Mouse (Mus musculus): ENCODE measurements around the gene Tln2.
"Not testable (repeated sequence)": the region's sequence is repeated elsewhere in the genome, so short reads cannot be mapped to it uniquely, and the experiment has no call there.

Tln2 gene

DNA sequence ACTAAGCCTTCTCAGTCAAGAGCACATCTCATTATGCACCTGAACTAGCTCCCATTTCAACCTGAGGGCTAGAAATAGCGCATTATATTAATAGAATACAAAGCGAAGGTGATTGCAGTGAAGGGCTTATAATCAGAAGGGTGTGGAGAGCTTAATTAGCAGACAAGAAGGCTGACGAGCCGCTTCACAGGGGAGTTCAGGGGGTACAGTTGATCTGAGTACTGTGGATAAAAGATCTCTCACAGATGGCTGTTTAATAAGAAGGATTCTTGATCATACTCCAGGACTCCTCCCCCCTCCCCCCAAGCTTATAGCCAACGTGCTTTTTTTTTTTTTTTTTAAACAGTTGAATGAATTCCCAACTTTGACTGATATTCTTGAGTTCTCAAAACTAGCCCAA is 198.0 kb downstream of the Tln2 start:
- no peak for DNase-seq (ENCODE audit: low spot score)

DNA sequence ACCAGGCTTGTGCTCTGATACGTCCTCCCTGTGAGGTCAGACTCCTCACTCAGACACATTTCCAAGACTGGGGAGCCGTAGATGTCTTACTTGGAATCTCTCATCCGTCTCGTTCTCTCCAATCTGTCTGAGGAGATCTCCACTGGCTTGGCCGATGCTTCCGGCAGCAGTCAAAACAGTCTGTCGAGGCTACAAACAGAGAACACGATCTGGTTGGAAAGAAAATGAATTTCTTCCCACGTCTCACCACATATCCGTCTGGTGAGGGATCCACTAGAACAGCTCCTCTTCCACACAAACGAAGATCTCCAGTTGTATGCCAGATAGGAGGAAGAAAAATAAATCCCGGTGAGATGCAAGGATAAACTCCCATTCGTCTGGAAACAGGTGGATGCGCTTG is 205.1 kb downstream of the Tln2 start:
- DNase-seq (ENCODE audit: low spot score), result no peak

DNA sequence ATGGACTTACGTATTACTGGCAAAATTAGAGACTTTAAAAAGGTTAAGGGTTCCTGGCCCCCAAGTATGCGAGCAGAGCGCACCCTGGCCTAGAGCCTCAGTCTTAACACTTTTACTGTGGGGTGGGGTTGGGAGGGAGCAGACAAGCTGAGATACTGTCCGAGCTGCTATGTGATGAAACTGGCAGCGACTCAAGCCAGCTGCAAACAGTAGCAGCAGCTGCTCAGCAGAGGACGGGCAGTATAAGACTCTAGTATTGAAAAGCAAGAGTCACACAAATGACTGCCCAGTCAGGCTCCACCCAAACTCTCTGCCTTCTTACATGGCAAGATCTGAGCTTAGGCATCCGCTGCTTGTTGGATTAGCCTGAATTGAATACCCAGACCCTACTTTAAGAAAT is 206.1 kb downstream of the Tln2 start:
- no peak for DNase-seq (ENCODE audit: low spot score)

DNA sequence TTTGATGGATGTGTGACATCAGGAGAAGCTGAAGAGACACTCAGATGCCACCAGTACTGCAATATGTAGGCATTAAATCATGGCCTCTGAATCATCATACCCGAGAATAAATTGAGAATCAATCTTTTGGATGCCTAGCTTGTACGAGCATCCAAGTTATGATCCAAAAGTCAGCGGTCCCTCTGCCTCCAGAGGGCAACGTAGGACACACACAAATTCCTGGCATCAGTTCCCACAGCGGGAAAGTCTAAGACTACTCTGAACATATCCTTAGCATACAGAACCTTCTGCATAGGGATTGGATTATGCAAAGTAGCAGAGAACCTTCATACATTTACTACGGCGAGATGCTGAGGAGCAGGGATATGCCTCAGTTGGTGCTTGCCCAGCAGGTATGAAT is 210.5 kb downstream of the Tln2 start:
- DNase-seq (ENCODE audit: low spot score), result no peak

DNA sequence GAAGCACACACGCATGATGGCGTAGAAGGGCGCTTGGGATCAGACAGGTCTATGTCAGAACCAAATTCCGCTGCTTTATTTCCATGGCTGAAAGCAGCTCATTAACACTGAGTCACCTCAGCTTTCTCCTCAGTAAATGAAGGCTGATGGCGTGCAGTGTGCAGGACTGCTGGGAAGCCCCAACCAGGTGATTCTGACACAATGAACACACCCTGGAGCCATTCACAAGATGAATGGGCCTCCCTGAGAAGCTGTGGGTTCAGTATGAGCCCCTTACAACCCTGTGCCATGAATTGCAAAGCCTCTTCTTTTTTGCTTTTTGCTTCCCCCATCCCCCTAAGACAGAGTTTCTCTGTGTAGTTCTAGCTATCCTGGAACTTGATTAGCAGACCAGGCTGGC is 212.3 kb downstream of the Tln2 start:
- no peak for DNase-seq (ENCODE audit: low spot score)

DNA sequence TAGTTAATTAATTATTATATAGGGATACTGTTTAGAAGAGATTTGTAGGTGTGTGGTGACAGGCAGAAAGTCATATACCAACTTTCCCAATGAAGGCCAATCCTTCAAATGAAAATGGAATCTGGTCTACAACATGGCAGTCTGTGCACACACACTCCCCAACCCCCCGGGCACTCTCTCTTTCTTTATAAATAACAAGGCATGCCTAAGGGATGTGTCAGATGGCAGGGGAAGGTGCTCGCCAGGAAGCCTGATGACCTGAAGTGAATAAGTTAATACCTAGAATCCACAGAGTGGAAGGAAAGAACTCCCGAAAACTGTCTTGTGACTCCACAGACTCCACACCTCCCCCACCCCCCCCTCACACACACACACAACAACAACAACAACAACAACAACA is 228.2 kb downstream of the Tln2 start:
- DNase-seq (ENCODE audit: low spot score), result no peak

DNA sequence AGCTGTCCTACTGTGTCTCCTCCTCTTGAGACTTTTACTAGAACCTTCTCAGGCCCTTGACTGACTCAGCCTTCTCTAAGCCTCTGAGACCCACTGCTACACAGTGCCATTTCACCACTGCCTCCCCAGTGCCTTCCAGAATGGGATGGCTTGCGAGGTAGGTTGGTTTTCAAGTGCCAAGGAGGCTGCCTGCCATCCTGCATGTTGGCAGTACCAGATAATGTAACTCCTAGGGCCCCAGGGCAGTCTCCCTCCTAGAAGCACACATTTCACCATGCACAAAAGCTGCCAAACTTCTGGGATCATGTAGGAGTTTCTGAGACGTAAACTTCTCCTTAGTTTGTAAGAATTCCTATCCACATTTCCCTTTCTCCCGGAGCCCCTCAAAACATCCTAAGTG is 231.1 kb downstream of the Tln2 start:
- DNase-seq (ENCODE audit: low spot score), result no peak

DNA sequence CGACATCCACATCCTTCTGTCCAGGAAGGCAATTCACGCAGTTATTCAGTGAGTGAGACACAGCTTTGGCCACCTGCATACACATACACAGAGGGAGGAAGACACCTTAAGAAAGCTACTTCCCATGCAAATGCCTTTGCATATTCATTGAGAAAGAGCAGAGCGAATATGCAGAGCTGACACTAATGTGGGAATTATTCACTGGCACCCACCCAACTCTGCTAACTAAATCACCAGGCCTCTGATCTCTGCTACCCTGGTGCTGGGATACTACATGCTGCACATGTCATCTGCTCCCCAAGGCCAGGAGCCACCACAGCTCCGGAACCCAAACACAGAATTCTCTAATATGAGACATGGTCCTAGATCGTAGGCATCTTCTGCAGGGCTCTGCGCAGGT is 237.6 kb downstream of the Tln2 start:
- no peak for DNase-seq (ENCODE audit: low spot score)

DNA sequence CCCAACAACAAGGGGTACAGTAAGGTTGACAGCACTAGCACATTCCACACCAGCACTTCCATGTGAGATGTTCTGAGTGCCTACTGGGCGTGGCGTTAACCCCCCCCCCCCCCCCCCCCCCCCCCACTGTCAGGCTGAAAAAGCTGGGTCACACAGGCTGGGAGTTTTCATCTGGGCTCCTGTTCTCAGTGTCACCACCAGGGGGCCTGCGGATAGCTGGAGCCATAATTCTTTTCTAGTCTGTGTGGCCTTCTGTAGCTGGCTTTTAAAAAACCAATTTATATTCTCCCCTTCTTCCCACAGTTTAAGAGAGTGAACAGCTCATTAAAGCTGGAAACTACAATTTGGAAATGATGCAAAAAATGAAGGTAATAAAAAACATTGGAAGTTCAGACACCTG is 244.1 kb downstream of the Tln2 start:
- DNase-seq (ENCODE audit: low spot score), result peak; percentile 49

DNA sequence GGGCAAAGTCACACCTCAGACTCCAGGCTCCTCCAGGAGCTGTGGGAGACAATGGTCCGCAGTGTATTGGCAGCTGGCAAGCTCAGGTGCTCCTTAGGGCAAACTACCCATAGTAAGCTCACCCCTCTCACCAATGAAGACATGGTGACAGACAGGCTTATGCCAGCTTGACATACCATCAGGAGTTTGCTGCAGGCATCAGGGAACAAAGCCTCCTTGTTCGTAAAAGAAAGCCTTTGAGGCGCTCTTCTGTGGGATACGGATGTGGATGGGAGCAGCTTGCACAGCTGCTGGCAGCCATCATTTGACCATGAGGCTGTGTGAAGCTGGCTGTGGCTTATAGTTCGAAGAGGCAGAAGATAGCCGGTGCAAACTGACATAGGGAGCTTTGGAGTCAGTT is 254.5 kb downstream of the Tln2 start:
- no peak for DNase-seq (ENCODE audit: low spot score)

DNA sequence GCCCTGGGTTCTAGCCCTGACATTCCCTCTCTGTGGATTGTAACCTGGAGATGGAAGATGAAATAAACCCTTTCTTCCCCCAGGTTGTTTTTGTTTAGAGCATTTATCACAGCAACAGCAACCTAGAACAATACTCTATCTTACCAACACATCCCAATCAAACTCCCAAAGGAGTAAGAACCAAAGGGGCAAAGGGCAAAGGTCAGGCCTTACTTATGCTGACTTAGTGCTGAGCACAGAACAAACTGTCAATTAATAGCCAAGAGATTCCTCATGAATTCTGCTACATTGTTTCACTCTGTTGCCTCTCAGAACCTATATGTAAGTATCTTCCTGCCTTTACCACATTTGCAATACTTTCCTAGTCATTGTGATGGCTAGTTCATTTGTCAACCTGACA is 255.5 kb downstream of the Tln2 start:
- DNase-seq (ENCODE audit: low spot score), result no peak

DNA sequence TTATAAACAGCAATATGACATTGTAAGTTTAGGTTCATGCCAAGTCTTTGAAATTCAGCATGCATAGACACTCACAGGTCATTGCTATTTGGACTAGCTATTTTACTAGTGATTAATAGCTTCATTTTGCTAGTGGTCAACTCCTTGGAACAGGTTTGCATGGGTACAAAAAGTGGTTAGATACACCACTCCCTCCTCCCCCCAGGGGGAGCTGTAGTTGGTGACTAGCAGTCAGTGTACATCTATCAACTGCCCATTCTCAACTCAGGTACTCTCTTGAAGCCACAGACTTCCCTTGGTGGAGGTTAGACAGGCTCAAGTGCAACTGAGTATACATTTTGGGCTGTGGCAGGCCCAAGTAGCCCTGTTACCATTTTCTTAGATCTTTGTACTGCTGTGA is 256.5 kb downstream of the Tln2 start:
- no peak for DNase-seq (ENCODE audit: low spot score)

DNA sequence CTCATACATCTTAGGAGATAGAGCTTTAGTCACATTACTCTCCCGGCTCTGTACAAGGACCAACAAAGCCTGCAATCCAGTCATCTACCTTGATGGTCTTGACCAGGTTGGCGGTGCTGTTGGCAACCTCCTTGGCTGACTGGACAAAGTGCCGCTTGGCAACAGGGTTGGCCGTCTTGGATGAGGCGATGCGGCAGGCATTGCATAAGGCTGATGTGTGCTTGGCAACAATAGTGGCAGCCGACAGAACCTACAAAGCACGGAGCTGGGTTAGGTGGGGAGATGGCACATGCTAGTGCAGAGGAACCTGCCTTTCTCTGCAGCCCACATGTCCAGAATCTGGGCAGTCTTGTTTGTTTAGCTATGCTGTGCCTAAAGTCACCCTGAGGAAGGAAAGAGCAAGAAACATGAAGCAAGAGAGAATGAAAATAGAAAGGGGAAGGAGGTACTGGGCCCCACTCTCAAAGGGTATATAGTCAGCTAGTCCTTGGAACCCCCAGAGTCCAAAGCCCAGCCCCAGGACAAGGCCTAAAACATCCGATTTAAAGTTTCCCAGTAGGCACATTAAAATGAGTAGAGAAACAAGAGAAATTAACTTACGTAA is 257.0 kb downstream of the Tln2 start:
- no peak for DNase-seq (ENCODE audit: low spot score)

DNA sequence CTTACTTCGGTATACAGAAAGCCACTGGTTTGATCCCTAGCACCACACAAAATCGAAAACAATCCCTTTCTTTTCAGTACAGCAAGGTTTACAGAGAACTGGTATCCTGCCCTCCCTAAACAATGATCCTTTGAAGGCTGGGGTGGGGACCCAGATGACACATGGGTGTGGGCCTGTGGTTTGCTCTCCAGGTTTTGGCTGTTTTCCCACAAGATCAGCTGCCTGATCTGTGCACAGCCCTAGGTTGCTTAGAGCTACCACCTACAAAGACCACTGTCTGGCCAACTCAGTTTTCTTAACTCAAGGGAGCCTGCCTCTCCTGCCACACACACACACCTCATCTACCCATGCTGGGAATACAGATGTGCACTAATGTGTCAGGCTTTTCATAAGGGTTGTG is 257.9 kb downstream of the Tln2 start:
- no peak for DNase-seq (ENCODE audit: low spot score)

DNA sequence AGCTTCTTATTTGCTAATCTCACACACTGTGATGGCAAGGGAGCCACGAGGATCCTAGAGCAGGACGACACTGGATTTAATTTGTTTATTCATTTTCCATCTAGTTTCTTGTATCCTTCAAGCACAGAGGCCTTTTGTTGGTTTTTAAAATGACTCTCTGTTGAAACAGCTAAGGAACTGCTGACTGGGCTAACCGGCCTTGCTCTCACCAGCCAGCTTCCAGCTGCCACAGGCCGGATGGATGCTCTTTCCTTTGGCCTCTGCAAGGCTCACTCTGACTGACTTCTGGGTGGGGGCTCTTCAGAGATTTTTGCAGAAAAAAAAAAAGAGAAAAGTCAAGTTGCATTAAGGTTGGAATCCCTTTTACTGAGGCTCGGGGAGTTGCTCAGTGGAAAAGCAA is 258.7 kb downstream of the Tln2 start:
- no peak for DNase-seq (ENCODE audit: low spot score)

DNA sequence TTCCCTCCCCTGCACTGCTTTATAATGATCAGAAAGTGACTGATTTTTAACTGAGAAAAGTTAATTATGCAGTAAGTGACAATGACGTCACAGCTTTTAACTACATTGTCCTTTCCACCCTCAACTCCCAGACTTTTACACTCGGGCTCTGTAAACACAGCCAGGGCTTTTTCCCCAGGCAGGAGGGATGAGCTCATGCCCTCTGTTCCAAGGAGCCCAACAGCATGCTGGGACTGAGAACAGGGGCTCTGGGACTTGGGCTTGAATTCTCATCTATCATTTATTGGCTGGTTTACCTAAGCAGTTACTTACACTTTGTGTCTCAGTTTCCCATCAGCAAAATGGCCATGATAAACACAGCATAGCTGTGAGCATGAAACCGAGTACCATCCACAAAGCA is 259.2 kb downstream of the Tln2 start:
- DNase-seq (ENCODE audit: low spot score), result no peak

DNA sequence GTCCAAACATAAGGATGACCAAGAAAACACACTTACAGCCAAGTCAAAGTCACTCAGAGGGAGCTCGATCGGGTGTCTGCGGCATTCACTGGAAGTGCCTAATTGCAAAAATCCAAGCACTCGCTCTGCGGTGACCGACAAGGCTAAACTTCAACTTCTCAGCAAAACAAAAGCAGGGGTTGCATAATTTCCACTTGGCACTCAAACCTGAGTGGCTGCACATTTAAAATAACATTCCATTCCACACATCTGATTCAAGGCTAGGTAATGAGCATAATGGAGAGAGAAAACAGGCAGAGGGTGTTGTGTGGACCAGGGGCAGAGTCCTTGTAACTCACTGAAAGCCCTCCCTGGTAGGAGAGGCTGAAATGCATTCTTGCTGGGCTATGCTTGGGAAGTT is 260.3 kb downstream of the Tln2 start:
- no peak for DNase-seq (ENCODE audit: low spot score)

DNA sequence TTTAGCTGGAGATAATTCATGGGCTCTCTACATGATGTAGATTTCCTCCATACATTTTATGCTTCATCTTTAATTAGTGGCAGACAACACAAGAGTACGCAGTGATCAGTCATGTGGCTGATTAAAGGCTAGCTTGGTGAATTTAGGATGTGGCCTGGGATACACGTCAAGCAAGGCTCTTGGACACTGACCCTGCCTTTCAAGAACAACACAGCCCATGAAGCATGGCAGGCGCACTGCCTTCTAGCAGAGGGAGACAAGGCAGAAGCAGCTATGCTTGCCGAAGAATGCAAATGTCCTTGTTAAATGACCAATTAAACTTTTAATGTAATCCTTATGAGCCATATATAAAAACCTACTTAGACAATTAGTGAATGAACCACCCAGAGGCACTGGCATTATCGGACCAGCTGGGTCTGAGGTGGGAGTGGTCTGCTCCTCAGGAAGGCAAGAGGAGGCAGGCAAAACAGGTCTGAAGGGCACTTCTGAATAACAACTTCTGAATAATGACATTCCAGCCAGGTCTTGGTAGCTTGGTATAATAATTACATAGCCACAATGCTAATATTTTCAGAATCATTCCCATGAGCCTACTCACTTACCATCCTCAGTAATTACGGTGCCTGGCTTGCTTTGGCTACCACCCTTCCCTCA is 262.1 kb downstream of the Tln2 start:
- DNase-seq (ENCODE audit: low spot score), result no peak

DNA sequence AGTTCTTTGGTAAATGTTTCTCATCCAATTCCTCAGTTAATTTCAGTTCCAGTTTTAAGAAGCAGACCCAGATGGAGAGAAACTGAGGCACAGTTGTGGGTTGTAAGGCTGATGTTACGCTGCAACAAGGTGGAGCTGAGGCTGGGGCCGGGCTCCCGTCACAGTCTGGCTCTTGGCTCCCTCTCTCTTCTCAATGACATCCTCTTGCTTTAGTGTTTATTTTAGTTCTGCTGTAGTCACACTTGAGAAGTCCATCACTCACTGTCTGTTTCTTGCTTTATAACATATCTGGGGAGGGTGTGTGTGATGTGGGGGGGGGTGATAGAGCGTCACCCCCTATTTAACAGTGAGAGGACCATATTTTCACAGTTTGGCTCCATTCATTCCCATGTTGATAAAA is 272.0 kb downstream of the Tln2 start:
- DNase-seq (ENCODE audit: low spot score), result no peak

DNA sequence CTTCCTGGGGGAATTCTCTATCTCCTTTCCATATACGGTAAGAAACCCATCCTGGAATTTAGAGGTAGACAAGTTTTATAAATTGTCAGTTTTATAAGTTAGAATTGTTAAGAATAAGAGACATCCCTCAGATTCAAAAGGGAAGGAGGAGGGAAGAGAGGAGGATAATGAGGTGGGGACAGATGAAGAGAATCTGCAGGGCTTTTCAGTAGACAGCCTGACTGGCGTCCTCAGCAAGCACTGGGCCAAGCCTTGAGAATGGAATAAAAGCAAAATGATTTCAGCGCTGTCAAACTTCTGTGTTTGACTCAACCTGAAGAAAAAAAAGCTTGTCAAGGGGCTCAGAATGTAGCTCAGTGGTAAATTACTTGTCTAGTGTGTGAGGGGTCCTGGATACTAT is 272.7 kb downstream of the Tln2 start:
- DNase-seq (ENCODE audit: low spot score), result no peak

DNA sequence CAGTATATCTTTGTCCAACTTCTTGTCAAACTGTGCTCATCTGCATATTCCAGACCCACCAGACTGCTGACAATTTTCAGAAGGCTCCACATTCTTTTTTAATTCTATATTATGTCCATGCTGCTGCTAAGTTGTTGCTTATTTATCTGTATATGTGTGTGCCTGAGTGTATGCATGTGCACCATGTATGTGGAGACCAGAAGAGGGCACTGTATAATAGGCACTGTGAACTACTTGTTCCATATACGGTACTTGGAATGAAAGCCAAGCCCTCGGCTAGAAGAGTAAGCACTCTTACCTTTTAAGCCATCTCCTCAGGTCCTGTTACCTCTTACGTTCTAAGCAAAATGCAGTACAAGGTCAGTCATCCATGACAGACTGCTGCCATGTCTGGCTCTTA is 274.0 kb downstream of the Tln2 start:
- no peak for DNase-seq (ENCODE audit: low spot score)

DNA sequence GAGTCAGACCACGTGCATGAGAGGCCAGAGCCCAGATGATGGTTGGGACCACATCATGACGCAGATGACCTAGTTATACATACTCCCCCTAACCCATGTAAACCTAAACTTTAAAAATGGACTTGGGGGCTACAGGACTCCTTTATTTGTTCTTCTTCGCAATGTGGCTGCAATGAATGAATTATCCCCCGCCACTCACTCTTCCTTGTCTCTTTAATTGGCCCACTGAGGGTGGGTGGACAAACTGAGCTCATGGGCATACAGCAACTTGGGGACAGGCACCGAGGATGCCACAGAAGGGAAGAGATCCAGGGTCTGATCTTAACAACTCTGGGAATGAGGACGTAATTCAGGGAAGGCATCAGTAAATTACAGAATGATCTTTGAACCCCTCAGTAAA is 277.7 kb downstream of the Tln2 start:
- DNase-seq (ENCODE audit: low spot score), result no peak

DNA sequence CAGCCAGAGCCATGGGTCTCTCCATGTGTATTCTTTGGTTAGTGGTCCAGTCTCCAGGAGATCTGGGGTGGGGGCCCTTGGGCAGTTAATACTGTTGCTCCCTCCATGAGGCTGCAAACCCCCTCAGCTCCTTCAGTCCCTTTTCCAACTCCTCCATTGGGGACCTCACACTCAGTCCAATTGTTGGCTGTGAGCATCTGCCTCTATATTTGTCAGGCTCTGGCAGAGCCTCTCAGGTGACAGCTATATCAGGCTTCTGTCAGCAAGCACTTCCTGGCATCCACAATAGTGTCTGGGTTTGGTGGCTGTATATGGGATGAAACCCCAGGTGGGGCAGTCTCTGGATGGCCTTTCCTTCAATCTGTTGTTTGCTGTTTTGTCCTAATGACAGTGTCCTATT is 279.2 kb downstream of the Tln2 start:
- not testable (repeated sequence) for DNase-seq (ENCODE audit: low spot score)

DNA sequence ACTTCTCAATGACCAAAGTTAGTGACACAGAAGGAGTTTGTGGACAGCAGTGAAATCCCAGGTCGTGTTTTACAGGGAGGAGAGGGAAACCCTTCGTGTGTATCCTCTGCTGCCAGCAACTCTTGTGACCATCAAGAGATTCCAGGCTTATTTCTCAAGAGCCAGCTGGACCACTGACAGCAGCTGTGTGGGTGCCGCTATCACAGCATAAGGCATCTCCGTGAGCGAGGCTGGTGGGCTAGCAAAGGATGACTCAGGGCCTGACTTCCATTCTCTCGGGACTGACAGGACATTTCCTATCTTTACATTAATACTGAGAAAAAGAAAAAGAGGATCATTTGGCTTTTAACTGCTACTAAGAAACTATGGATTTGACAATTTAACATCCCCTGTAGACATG is 283.1 kb downstream of the Tln2 start:
- no peak for DNase-seq (ENCODE audit: low spot score)

DNA sequence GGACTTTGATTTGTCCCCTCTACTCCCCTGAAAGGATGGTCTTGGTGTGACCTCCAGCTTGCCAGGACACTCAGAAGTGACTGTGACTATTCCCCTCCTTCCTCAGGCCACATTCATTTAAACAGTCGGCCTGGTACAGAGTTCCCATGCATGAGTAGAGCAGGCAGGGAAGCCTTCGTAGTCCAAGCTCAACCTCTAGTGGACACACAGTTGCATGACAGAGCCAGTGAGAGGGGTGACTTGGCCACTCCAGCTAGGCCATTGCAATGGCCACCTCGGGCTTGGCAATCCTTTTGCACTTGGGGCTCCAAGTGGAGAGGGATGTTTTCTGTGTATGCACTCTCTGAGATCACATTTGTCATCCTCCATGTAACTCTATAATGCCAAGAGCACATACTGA is 285.2 kb downstream of the Tln2 start:
- DNase-seq (ENCODE audit: low spot score), result no peak
